Mouse (Mus musculus): Measurements from ENCODE around the gene Atp5f1.

The Atp5f1 gene

GRCm38 (mm10) chr3:105908976-105909375 lies 50.9 kb downstream of the Atp5f1 start:
- in situ Hi-C loops (cut with MboI; ENCODE audit: low pct_unique_long_range_greater_than_20kb in 1 of 2, low sequenced_read_pairs in 2 of 2, unreplicated experiment in 1 of 2), result no loop called here

DNA sequence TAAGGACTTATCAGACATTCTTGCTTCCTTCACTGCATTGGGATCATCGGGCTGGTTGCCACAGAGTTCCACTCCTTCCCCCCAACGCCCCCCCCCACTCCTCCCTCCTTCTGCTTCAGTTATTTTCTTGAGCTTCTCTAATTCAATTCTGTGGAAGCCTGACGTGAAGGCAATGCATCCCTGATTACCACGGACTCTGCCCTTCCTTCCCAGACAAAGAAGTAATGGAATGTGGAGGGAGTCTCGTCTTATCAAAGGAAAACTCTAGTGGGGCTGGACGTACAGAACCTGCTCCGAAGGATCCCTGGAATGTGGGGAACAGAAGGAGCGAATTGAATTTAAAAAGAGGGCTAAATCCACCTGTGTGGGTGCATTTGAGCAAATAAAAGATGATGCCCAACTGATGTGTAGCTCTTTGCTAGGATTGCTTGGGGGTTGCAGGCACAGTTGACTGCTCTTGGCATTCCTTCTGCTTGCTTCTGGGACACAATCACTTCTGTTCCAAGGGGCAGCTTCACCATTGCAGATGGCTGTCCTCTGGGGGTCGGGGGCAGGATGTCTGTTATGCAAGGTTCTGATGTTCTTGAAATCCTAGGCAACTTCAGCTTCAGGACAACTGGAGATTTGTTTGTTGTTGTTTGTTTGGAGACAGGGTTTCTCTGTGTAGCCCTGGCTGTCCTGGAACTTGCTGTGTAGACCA lies 51.8 kb downstream of the Atp5f1 start:
- in situ Hi-C loops (cut with MboI; ENCODE audit: low pct_unique_long_range_greater_than_20kb in 1 of 2, low sequenced_read_pairs in 2 of 2, unreplicated experiment in 1 of 2), result no loop called here

DNA sequence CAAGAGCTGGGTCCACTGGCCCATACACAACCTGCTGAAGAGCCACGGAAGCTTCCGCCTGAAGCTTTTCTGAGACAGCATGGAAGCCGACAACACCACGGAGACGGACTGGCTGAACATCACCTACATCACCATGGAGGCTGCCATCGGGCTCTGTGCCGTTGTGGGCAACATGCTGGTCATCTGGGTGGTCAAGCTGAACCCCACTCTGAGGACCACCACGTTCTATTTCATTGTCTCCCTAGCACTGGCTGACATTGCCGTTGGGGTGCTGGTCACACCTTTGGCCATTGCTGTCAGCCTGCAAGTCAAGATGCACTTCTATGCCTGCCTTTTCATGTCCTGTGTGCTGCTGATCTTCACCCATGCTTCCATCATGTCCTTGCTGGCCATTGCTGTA lies 55.2 kb downstream of the Atp5f1 start:
- in situ Hi-C loops (cut with MboI; ENCODE audit: low pct_unique_long_range_greater_than_20kb in 1 of 2, low sequenced_read_pairs in 2 of 2, unreplicated experiment in 1 of 2), result no loop called here

GRCm38 (mm10) chr3:105904213-105904612 lies 55.7 kb downstream of the Atp5f1 start:
- in situ Hi-C loops (cut with MboI; ENCODE audit: low pct_unique_long_range_greater_than_20kb in 1 of 2, low sequenced_read_pairs in 2 of 2, unreplicated experiment in 1 of 2), result no loop called here

GRCm38 (mm10) chr3:105901468-105901867 lies 58.4 kb downstream of the Atp5f1 start:
- in situ Hi-C loops (cut with MboI; ENCODE audit: low pct_unique_long_range_greater_than_20kb in 1 of 2, low sequenced_read_pairs in 2 of 2, unreplicated experiment in 1 of 2), result no loop called here

- in situ Hi-C loops (cut with MboI; ENCODE audit: low pct_unique_long_range_greater_than_20kb in 1 of 2, low sequenced_read_pairs in 2 of 2, unreplicated experiment in 1 of 2), result no loop called here
Measured at GRCm38 (mm10) chr3:105900716-105901115, 59.2 kb downstream of the Atp5f1 start.

DNA sequence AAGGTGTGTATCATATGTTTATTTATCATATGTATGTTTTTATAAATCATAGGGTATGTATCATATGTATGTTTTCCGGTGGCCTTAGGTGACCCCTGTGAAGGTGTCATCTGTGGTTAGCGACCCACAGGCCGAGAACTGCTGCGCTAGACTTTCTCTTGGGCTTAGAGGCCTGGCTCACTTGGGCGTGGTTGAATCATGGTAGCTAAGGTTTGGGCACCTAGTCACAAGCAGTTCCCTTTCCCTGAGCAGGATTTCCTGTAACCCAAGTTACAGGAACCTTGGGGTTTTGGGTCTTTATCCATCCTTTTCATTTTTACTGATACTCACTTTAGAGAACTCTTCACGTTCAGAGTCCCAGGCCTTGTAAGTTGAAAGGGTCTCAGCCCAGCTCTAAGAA lies 59.6 kb downstream of the Atp5f1 start:
- in situ Hi-C loops (cut with MboI; ENCODE audit: low pct_unique_long_range_greater_than_20kb in 1 of 2, low sequenced_read_pairs in 2 of 2, unreplicated experiment in 1 of 2), result no loop called here

- in situ Hi-C loops (cut with MboI; ENCODE audit: low pct_unique_long_range_greater_than_20kb in 1 of 2, low sequenced_read_pairs in 2 of 2, unreplicated experiment in 1 of 2), result loop anchor here (10.0 kb wide), 3 partner anchors 125 to 215 kb away; partner anchors contain the start of gene Ddx20 (in 1 of the 2)
Measured at GRCm38 (mm10) chr3:105899394-105900147, 60.3 kb downstream of the Atp5f1 start.

DNA sequence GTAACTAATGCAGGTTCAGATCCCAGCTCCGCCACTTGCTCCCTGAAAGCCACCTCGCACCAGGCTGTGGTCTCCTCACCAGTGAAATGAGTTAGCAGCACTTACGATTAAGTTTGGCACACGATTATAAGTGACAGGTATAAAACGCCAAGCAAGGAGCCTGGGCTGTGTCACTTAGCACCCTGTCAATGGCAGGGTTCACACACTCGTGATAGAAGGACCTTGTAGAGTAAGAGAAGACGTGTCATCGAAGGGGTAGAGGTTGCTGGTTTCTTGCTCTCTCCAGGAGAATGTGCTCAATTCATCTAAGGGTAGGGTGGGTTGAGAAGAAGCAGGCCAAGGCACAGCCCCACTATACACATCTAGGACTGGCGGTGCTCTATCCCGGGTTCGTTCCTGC lies 61.0 kb downstream of the Atp5f1 start:
- in situ Hi-C loops (cut with MboI; ENCODE audit: low pct_unique_long_range_greater_than_20kb in 1 of 2, low sequenced_read_pairs in 2 of 2, unreplicated experiment in 1 of 2), result loop anchor here (10.0 kb wide), 3 partner anchors 124 to 214 kb away; partner anchors contain the start of gene Ddx20 (in 1 of the 2)

- in situ Hi-C loops (cut with MboI; ENCODE audit: low pct_unique_long_range_greater_than_20kb in 1 of 2, low sequenced_read_pairs in 2 of 2, unreplicated experiment in 1 of 2), result loop anchor here (10.0 kb wide), 3 partner anchors 124 to 214 kb away; partner anchors contain the start of gene Ddx20 (in 1 of the 2)
Measured at GRCm38 (mm10) chr3:105898325-105898724, 61.6 kb downstream of the Atp5f1 start.

GRCm38 (mm10) chr3:105896811-105897210 lies 63.1 kb downstream of the Atp5f1 start:
- in situ Hi-C loops (cut with MboI; ENCODE audit: low pct_unique_long_range_greater_than_20kb in 1 of 2, low sequenced_read_pairs in 2 of 2, unreplicated experiment in 1 of 2), result loop anchor here (10.0 kb wide), 3 partner anchors 122 to 212 kb away; partner anchors contain the start of gene Ddx20 (in 1 of the 2)

- in situ Hi-C loops (cut with MboI; ENCODE audit: low pct_unique_long_range_greater_than_20kb in 1 of 2, low sequenced_read_pairs in 2 of 2, unreplicated experiment in 1 of 2), result loop anchor here (10.0 kb wide), 3 partner anchors 120 to 210 kb away; partner anchors contain the start of gene Ddx20 (in 1 of the 2)
Measured at GRCm38 (mm10) chr3:105894601-105895592, 65.0 kb downstream of the Atp5f1 start.

- in situ Hi-C loops (cut with MboI; ENCODE audit: low pct_unique_long_range_greater_than_20kb in 1 of 2, low sequenced_read_pairs in 2 of 2, unreplicated experiment in 1 of 2), result loop anchor here (10.0 kb wide), 3 partner anchors 119 to 209 kb away; partner anchors contain the start of gene Ddx20 (in 1 of the 2)
Measured at GRCm38 (mm10) chr3:105893941-105894391, 65.9 kb downstream of the Atp5f1 start.
